Mouse (Mus musculus) neural tube, embryonic 15.5 days (tissue): ENCODE data around the gene Map6. TPM values are rescaled to one million over a fixed set of nuclear protein-coding genes. Genes with fewer than 3 reads are reported as not detected.
"Not testable (repeated sequence)": the region's sequence is repeated elsewhere in the genome, so short reads cannot be mapped to it uniquely, and the experiment has no call there.

Experiments used
- ATAC-seq: fragments of 200-750 bp; cut with Nextera tagmentation; 2 replicates; pipeline ENCODE4 v1.8.0; 2017; ENCODE audit warnings: mild to moderate bottlenecking, moderate TSS enrichment, moderate library complexity; ENCODE audit not compliant: low FRiP score
- H3K27ac ChIP-seq: fragments of 300-500 bp; sonication (generic); replicated peaks from 2 replicates; pipeline ENCODE4 v1.5.1; 2015; ENCODE audit warnings: mild to moderate bottlenecking, inconsistent platforms
- H3K27me3 ChIP-seq: fragments of 300-500 bp; sonication (generic); replicated peaks from 2 replicates; pipeline ENCODE4 v1.6.1; 2015; ENCODE audit warnings: inconsistent platforms
- H3K36me3 ChIP-seq: fragments of 300-500 bp; sonication (generic); 2 replicates; pipeline ENCODE4 v1.6.1; 2015; ENCODE audit warnings: inconsistent platforms
- H3K4me1 ChIP-seq: fragments of 300-500 bp; sonication (generic); 2 replicates; pipeline ENCODE4 v1.6.1; 2015; ENCODE audit warnings: inconsistent platforms
- H3K4me2 ChIP-seq: fragments of 300-500 bp; sonication (generic); 2 replicates; pipeline ENCODE4 v1.6.1; 2015; ENCODE audit warnings: inconsistent platforms, mild to moderate bottlenecking, moderate library complexity
- H3K4me3 ChIP-seq: fragments of 300-500 bp; sonication (generic); replicated peaks from 2 replicates; pipeline ENCODE4 v1.5.1; 2015; ENCODE audit warnings: mild to moderate bottlenecking, inconsistent platforms
- H3K9ac ChIP-seq: fragments of 300-500 bp; sonication (generic); replicated peaks from 2 replicates; pipeline ENCODE4 v1.6.1; 2015; ENCODE audit warnings: mild to moderate bottlenecking, inconsistent platforms
- H3K9me3 ChIP-seq: fragments of 300-500 bp; sonication (generic); replicated peaks from 2 replicates; pipeline ENCODE4 v1.6.1; 2016; ENCODE audit warnings: inconsistent platforms
- WGBS: fragments of 180-500 bp; shearing (Covaris S2); methylation state at CpG from one replicate; pipeline ENCODE4 v1.1.7; 2015; ENCODE audit warnings: mixed read lengths; 5-methylcytosine and 5-hydroxymethylcytosine counted together
- polyA plus RNA-seq: library from polyadenylated mRNA; unstranded; fragments of >200 nt; fragmentation: Nextera tagmentation; extraction: Ambion mirVana; gene quantifications from 2 replicates; pipeline ENCODE4 v1.2.1, GENCODE M21; 2015

Gene Map6
- polyA plus RNA-seq, 1 experiment from 2014 or later = 146 TPM

- no peak overlapping the region for H3K4me3 ChIP-seq
- H3K9ac ChIP-seq = peak overlapping the region; percentile 23; the same call in 1 of the 2 replicates
- H3K27ac ChIP-seq = peak overlapping the region; percentile 93
- peaks cover 54% of the 10 kb centered on the region for H3K4me1 ChIP-seq
- 3% methylated on average over 10 of the region's 10 CpGs for WGBS
- H3K27me3 ChIP-seq = no peaks in the 10 kb centered on the region
- peak; percentile 97 for ATAC-seq
- no peaks in the 10 kb centered on the region for H3K9me3 ChIP-seq
- H3K4me2 ChIP-seq = peak overlapping the region; percentile 34
- H3K36me3 ChIP-seq = no peaks in the 10 kb centered on the region
Observed at GRCm38 (mm10) chr7:99360021-99360802, 93.0 kb downstream of the Map6 start.

- H3K36me3 ChIP-seq = no peaks in the 10 kb centered on the region
- peak overlapping the region; percentile 34 for H3K4me2 ChIP-seq
- H3K9me3 ChIP-seq = no peaks in the 10 kb centered on the region
- WGBS = 17% methylated on average over 8 of the region's 8 CpGs
- H3K4me3 ChIP-seq = no peak overlapping the region
- H3K4me1 ChIP-seq = peaks cover 47% of the 10 kb centered on the region
- no peaks in the 10 kb centered on the region for H3K27me3 ChIP-seq
- H3K9ac ChIP-seq = peak overlapping the region; percentile 23; the same call in 1 of the 2 replicates
- ATAC-seq = no peak
- H3K27ac ChIP-seq = peak overlapping the region; percentile 93
Observed at GRCm38 (mm10) chr7:99360803-99361414, 93.7 kb downstream of the Map6 start.

- peaks cover 35% of the 10 kb centered on the region for H3K4me1 ChIP-seq
- H3K4me3 ChIP-seq = no peak overlapping the region
- no peaks in the 10 kb centered on the region for H3K36me3 ChIP-seq
- ATAC-seq = no peak
- H3K9ac ChIP-seq = no peak overlapping the region
- no peaks in the 10 kb centered on the region for H3K27me3 ChIP-seq
- 93% methylated on average over 2 of the region's 2 CpGs for WGBS
- no peaks in the 10 kb centered on the region for H3K9me3 ChIP-seq
- no peak overlapping the region for H3K4me2 ChIP-seq
- 0 out of 2 replicates have a peak overlapping the region, but pooled peaks have one; percentile 18 for H3K27ac ChIP-seq
Observed at GRCm38 (mm10) chr7:99362137-99362536, 94.9 kb downstream of the Map6 start.

- no peak overlapping the region for H3K9ac ChIP-seq
- peaks cover 25% of the 10 kb centered on the region for H3K4me1 ChIP-seq
- H3K4me2 ChIP-seq = peak overlapping the region; percentile 29
- no peaks in the 10 kb centered on the region for H3K9me3 ChIP-seq
- no peaks in the 10 kb centered on the region for H3K36me3 ChIP-seq
- no peaks in the 10 kb centered on the region for H3K27me3 ChIP-seq
- peak; percentile 32; the same call in 1 of the 2 replicates for ATAC-seq
- 0 out of 2 replicates have a peak overlapping the region, but pooled peaks have one; percentile 9 for H3K4me3 ChIP-seq
- 0 out of 2 replicates have a peak overlapping the region, but pooled peaks have one; percentile 7 for H3K27ac ChIP-seq
- WGBS = under 1% methylated on average over 5 of the region's 5 CpGs
Observed at GRCm38 (mm10) chr7:99365069-99365468, 97.8 kb downstream of the Map6 start.

GRCm38 (mm10) chr7:99366716-99367115 lies 99.5 kb downstream of the Map6 start:
- H3K4me1 ChIP-seq = peaks cover 12% of the 10 kb centered on the region
- ATAC-seq = no peak
- H3K9ac ChIP-seq = no peak overlapping the region
- H3K36me3 ChIP-seq = no peaks in the 10 kb centered on the region
- H3K4me2 ChIP-seq = no peak overlapping the region
- H3K27ac ChIP-seq = no peak overlapping the region
- no peak overlapping the region for H3K4me3 ChIP-seq
- H3K9me3 ChIP-seq = no peaks in the 10 kb centered on the region
- WGBS = 73% methylated on average over 6 of the region's 6 CpGs
- H3K27me3 ChIP-seq = no peaks in the 10 kb centered on the region

- not testable (repeated sequence) for H3K4me2 ChIP-seq, H3K27me3 ChIP-seq, H3K9me3 ChIP-seq, H3K27ac ChIP-seq, H3K4me3 ChIP-seq, H3K4me1 ChIP-seq, H3K36me3 ChIP-seq, H3K9ac ChIP-seq, ATAC-seq
- 47% methylated on average over 3 of the region's 3 CpGs for WGBS
Observed at GRCm38 (mm10) chr7:99374325-99374724, 107.1 kb downstream of the Map6 start.

- Histone ChIP-seq H3K9ac (no peak overlapping the region), H3K36me3 (no peaks in the 10 kb centered on the region), H3K4me3 (no peak overlapping the region), H3K9me3 (no peaks in the 10 kb centered on the region), H3K4me2 (no peak overlapping the region), H3K27me3 (no peaks in the 10 kb centered on the region), H3K27ac (no peak overlapping the region), H3K4me1 (peaks cover 6% of the 10 kb centered on the region)
- ATAC-seq = no peak
- WGBS = 9% methylated on average over 4 of the region's 4 CpGs
Observed at GRCm38 (mm10) chr7:99375455-99375854, 108.2 kb downstream of the Map6 start.

- Histone ChIP-seq H3K27me3 (no peaks in the 10 kb centered on the region), H3K36me3 (no peaks in the 10 kb centered on the region), H3K4me1 (peaks cover 26% of the 10 kb centered on the region), H3K9me3 (no peaks in the 10 kb centered on the region), H3K27ac (no peak overlapping the region), H3K9ac (no peak overlapping the region), H3K4me3 (no peak overlapping the region), H3K4me2 (no peak overlapping the region)
- 44% methylated on average over 8 of the region's 8 CpGs for WGBS
- no peak for ATAC-seq
Observed at GRCm38 (mm10) chr7:99378870-99379269, 111.6 kb downstream of the Map6 start.

GRCm38 (mm10) chr7:99380491-99381213 lies 113.4 kb downstream of the Map6 start:
- Histone ChIP-seq H3K9me3 (no peaks in the 10 kb centered on the region), H3K4me2 (peak overlapping the region; percentile 91), H3K4me1 (peaks cover 44% of the 10 kb centered on the region), H3K27ac (peak overlapping the region; percentile 98), H3K4me3 (peak overlapping the region; percentile 82), H3K27me3 (no peaks in the 10 kb centered on the region), H3K36me3 (no peaks in the 10 kb centered on the region), H3K9ac (peak overlapping the region; percentile 78)
- under 1% methylated on average over 24 of the region's 24 CpGs for WGBS
- ATAC-seq = peak; percentile 65

GRCm38 (mm10) chr7:99381214-99382087 lies 114.2 kb downstream of the Map6 start, which contains the start of gene Gdpd5:
TSS of gene Gdpd5 (plus strand) at chr7:99381414.
- Histone ChIP-seq H3K36me3 (no peaks in the 10 kb centered on the region), H3K9me3 (no peaks in the 10 kb centered on the region), H3K4me2 (peak within 1 kb of the TSS; percentile 91), H3K9ac (peak within 1 kb of the TSS; percentile 84), H3K27me3 (no peaks in the 10 kb centered on the region), H3K4me3 (peak within 1 kb of the TSS; percentile 82), H3K27ac (peak within 1 kb of the TSS; percentile 98), H3K4me1 (peaks cover 52% of the 10 kb centered on the region)
- WGBS = under 1% methylated on average over 73 of the region's 73 CpGs
- ATAC-seq = peak; percentile 95
